Mouse (Mus musculus) layer of hippocampus, adult 2 months (tissue): ENCODE measurements around the gene Slc51a. TPM values are rescaled to one million over a fixed set of nuclear protein-coding genes. Genes with fewer than 3 reads are reported as not detected.
"Not testable (repeated sequence)": the region's sequence is repeated elsewhere in the genome, so short reads cannot be mapped to it uniquely, and the experiment has no call there.

Experiments used
- DNase-seq, 2 experiments: peaks; one replicate each; pipeline ENCODE4 v3.0.0; 2022; ENCODE audit warnings: low spot score in 2 of 2
- H3K27ac ChIP-seq: fragments of 200-600 bp; 2 replicates; pipeline ENCODE4 v1.8.1; 2022
- H3K4me3 ChIP-seq: fragments of 200-600 bp; 2 replicates; pipeline ENCODE4 v1.8.1; 2022; ENCODE audit warnings: mild to moderate bottlenecking
- CTCF ChIP-seq: fragments of 200-600 bp; conservative IDR thresholded peaks from 2 replicates; pipeline ENCODE4 v1.8.1; 2022; ENCODE audit warnings: antibody characterized with exemption, mild to moderate bottlenecking, moderate library complexity
- total RNA-seq, 2 experiments: library from RNA; stranded (reverse); gene quantifications; 2 replicates each; pipeline ENCODE4 v1.2.3; 2021

Gene Slc51a
- total RNA-seq, 2 experiments from 2014 or later: not detected

GRCm38 (mm10) chr16:32453102-32453501 is 34.6 kb downstream of the Slc51a start:
- no peak for TF ChIP-seq CTCF
- no peak overlapping the region for H3K4me3 ChIP-seq

GRCm38 (mm10) chr16:32450133-32450532 is 37.5 kb downstream of the Slc51a start:
- no peak for DNase-seq
- no peak for TF ChIP-seq CTCF
- Histone ChIP-seq H3K27ac (no peak overlapping the region), H3K4me3 (no peak overlapping the region)

More at GRCm38 (mm10) chr16:32453102-32453501, 34.6 kb downstream of the Slc51a start:
- H3K27ac ChIP-seq: no peak overlapping the region
- no peak for DNase-seq

GRCm38 (mm10) chr16:32449665-32450064 is 38.0 kb downstream of the Slc51a start:
- TF ChIP-seq CTCF: no peak
- Histone ChIP-seq H3K4me3 (no peak overlapping the region), H3K27ac (no peak overlapping the region)
- DNase-seq: no peak

- TF ChIP-seq CTCF: no peak
- Histone ChIP-seq H3K4me3 (no peak overlapping the region), H3K27ac (no peak overlapping the region)
- DNase-seq: no peak
Measured at GRCm38 (mm10) chr16:32446563-32447138, 41.0 kb downstream of the Slc51a start.

GRCm38 (mm10) chr16:32445558-32445957 is 42.1 kb downstream of the Slc51a start:
- no peak for TF ChIP-seq CTCF
- H3K27ac ChIP-seq: no peak overlapping the region
- no peak overlapping the region for H3K4me3 ChIP-seq
- no peak for DNase-seq

- H3K4me3 ChIP-seq: not testable (repeated sequence)
Measured at GRCm38 (mm10) chr16:32444615-32445014, 43.1 kb downstream of the Slc51a start.

GRCm38 (mm10) chr16:32441432-32441831 is 46.2 kb downstream of the Slc51a start:
- H3K4me3 ChIP-seq: no peak overlapping the region
- TF ChIP-seq CTCF: no peak
- DNase-seq: no peak
- no peak overlapping the region for H3K27ac ChIP-seq

More at GRCm38 (mm10) chr16:32444615-32445014, 43.1 kb downstream of the Slc51a start:
- not testable (repeated sequence) for DNase-seq, H3K27ac ChIP-seq

GRCm38 (mm10) chr16:32437266-32437665 is 50.4 kb downstream of the Slc51a start:
- no peak for TF ChIP-seq CTCF
- DNase-seq: no peak
- Histone ChIP-seq H3K27ac (no peak overlapping the region), H3K4me3 (no peak overlapping the region)

- no peak overlapping the region for H3K27ac ChIP-seq
- no peak overlapping the region for H3K4me3 ChIP-seq
Measured at GRCm38 (mm10) chr16:32436657-32437056, 51.0 kb downstream of the Slc51a start.

GRCm38 (mm10) chr16:32434691-32435090 is 53.0 kb downstream of the Slc51a start:
- no peak for TF ChIP-seq CTCF
- Histone ChIP-seq H3K27ac (no peak overlapping the region), H3K4me3 (no peak overlapping the region)
- no peak for DNase-seq

More at GRCm38 (mm10) chr16:32436657-32437056, 51.0 kb downstream of the Slc51a start:
- no peak for DNase-seq
- TF ChIP-seq CTCF: no peak

- no peak overlapping the region for H3K4me3 ChIP-seq
- no peak for TF ChIP-seq CTCF
- no peak overlapping the region for H3K27ac ChIP-seq
- no peak for DNase-seq
Measured at GRCm38 (mm10) chr16:32434066-32434465, 53.6 kb downstream of the Slc51a start.

GRCm38 (mm10) chr16:32433138-32433537 is 54.5 kb downstream of the Slc51a start:
- TF ChIP-seq CTCF: no peak
- Histone ChIP-seq H3K4me3 (no peak overlapping the region), H3K27ac (no peak overlapping the region)
- DNase-seq: no peak

GRCm38 (mm10) chr16:32431926-32432325 is 55.8 kb downstream of the Slc51a start:
- no peak for TF ChIP-seq CTCF
- no peak for DNase-seq
- Histone ChIP-seq H3K27ac (no peak overlapping the region), H3K4me3 (peak overlapping the region; percentile 87)

- Histone ChIP-seq H3K27ac (peak overlapping the region; percentile 93), H3K4me3 (peak overlapping the region; percentile 87)
- no peak for TF ChIP-seq CTCF
- DNase-seq: no peak
Measured at GRCm38 (mm10) chr16:32431047-32431591, 56.6 kb downstream of the Slc51a start.
